Mouse (Mus musculus) 3T3-L1 (cell line): ENCODE results near the gene Trir.

Experiments
- DNase-seq: peaks from one replicate; pipeline ENCODE4 v3.0.0-alpha.2; 2015; ENCODE audit warnings: low read depth, low spot score

Gene Trir

GRCm38 (mm10) chr8:85036718-85037365, 10.2 kb downstream of the Trir start, which contains the start of gene Tnpo2:
Gene Tnpo2 (plus strand): TSS chr8:85036915.
- DNase-seq = peak; percentile 100

- DNase-seq = no peak
Measured at GRCm38 (mm10) chr8:85037366-85037680, 10.7 kb downstream of the Trir start.

GRCm38 (mm10) chr8:85037681-85038531, 11.3 kb downstream of the Trir start:
- DNase-seq = peak; percentile 67

GRCm38 (mm10) chr8:85043619-85044018, 17.0 kb downstream of the Trir start:
- DNase-seq = no peak

GRCm38 (mm10) chr8:85057367-85057766, 30.7 kb downstream of the Trir start:
- DNase-seq = no peak

GRCm38 (mm10) chr8:85059879-85060616, 33.4 kb downstream of the Trir start, which contains the start of gene Fbxw9:
Gene Fbxw9 (plus strand): TSS chr8:85060055.
- DNase-seq = peak; percentile 97

- DNase-seq = no peak
Measured at GRCm38 (mm10) chr8:85062603-85063002, 36.0 kb downstream of the Trir start.

- no peak for DNase-seq
Measured at GRCm38 (mm10) chr8:85065213-85065612, 38.6 kb downstream of the Trir start.

- DNase-seq = no peak
Measured at GRCm38 (mm10) chr8:85067155-85067554, 40.5 kb downstream of the Trir start.

- no peak for DNase-seq
Measured at GRCm38 (mm10) chr8:85067982-85068381, 41.4 kb downstream of the Trir start, which contains the start of gene Gm5741. Gene Gm5741 (minus strand): TSS chr8:85067982.

- peak; percentile 85 for DNase-seq
Measured at GRCm38 (mm10) chr8:85071041-85071440, 44.4 kb downstream of the Trir start.

- DNase-seq = peak; percentile 96
Measured at GRCm38 (mm10) chr8:85071514-85072281, 45.1 kb downstream of the Trir start, which contains the start of gene Dhps. Gene Dhps (plus strand): TSS chr8:85071757.

GRCm38 (mm10) chr8:85072364-85072929, 45.8 kb downstream of the Trir start:
- peak; percentile 77 for DNase-seq

- DNase-seq = no peak
Measured at GRCm38 (mm10) chr8:85073041-85073612, 46.5 kb downstream of the Trir start.

- no peak for DNase-seq
Measured at GRCm38 (mm10) chr8:85074167-85074566, 47.5 kb downstream of the Trir start.

- DNase-seq = no peak
Measured at GRCm38 (mm10) chr8:85074617-85075016, 48.0 kb downstream of the Trir start.

- peak; percentile 73 for DNase-seq
Measured at GRCm38 (mm10) chr8:85076001-85076400, 49.4 kb downstream of the Trir start.

- DNase-seq = peak; percentile 95
Measured at GRCm38 (mm10) chr8:85076993-85077392, 50.4 kb downstream of the Trir start.
